Mouse (Mus musculus): ENCODE results near the gene Cyp4a29. TPM values are rescaled to one million over a fixed set of nuclear protein-coding genes. Genes with fewer than 3 reads are reported as not detected.
"Not testable (repeated sequence)": the region's sequence is repeated elsewhere in the genome, so short reads cannot be mapped to it uniquely, and the experiment has no call there.

Cyp4a29 gene
- total RNA-seq (2021): not detected
- long read RNA-seq, experiment 1: 0 reads
- long read RNA-seq, experiment 2: 0 reads

- DNase-seq: no peak
Observed at GRCm38 (mm10) chr4:115241784-115242183, at the start of gene Cyp4a29. Cyp4a29 (plus strand) TSS chr4:115242084.

DNA sequence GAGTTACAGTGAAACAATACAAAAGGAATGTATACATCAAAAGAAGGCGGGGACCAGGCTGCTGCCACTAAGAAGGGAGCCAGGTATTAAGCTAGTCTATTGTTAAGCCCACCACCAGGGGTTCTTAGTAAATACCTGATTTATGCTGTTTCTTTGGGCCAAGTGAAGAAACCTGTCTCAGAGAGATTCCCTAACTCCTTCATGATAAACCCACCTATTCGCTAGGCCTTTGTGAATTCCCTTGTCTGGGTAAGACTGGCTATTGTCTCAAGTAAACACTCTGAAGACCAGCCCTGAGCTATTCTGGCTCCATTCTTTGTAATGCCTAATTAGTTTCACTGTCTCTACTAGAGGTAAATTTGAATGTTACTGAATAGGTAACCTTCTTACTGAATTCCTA, 9.0 kb upstream of the Cyp4a29 start:
- DNase-seq: not testable (repeated sequence)

GRCm38 (mm10) chr4:115236462-115237096, 5.3 kb upstream of the Cyp4a29 start:
- DNase-seq: no peak

GRCm38 (mm10) chr4:115264687-115265569, 23.0 kb downstream of the Cyp4a29 start:
- DNase-seq: not testable (repeated sequence)

DNA sequence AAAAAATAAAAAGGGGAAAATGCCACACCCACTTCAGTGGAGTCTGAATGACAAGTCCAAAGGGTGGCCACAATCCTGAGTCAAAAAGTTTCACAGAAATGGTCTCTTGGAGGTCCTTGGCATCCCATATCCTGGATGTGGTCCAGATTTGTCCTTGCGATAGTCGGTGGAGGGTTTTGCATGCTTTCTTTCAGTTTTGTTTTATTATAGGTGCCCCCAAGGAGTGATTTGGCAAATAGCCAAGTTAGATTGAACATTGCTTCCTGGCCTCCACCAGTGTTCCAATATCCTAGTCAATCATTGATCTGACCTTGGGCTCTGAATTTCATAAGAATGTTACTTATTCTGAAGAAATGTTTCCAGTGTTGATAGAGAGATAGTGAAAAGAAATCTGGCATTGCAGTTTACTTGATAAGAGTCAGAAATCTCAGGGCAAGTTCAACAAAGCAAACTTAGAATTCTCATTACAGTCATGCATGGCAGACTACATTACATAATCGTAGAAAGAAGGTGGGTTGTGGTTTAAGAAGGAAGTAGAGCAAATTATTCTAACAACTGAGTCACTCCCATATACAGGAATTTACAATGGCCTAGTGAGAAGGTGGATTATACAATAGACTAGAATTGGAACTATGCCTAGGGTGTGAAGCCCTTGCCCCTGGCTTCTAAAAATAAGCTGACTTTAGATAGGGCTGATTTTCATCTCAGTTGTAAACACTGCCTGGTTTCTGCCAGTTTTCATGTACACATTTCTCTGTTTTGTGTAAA, 36.5 kb downstream of the Cyp4a29 start:
- not testable (repeated sequence) for DNase-seq

- no peak for DNase-seq
Observed at GRCm38 (mm10) chr4:115280342-115280741, 38.5 kb downstream of the Cyp4a29 start.

GRCm38 (mm10) chr4:115280779-115281178, 38.9 kb downstream of the Cyp4a29 start:
- DNase-seq: not testable (repeated sequence)

DNA sequence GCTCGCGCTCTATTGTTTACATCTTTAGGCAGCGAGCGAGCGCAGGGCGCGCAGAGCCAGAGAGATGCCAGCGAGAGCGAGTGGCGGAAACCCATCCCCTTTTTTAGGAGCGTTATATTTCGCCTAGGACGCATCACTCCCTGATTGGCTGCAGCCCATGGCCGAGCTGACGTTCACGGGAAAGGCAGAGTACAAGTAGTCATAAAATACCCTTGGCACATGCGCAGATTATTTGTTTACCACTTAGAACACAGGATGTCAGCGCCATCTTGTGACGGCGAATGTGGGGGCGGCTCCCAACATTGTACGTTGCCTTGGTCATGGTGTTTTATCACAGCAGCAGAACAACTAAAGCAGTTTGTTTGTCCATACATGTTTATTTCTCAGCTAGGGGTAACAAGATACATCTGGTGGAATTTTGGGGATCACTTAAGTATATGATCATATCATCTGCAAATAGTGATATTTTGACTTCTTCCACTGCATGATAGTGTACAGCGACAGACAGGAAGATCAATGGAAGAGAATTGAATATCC, 39.4 kb downstream of the Cyp4a29 start:
- not testable (repeated sequence) for DNase-seq

- not testable (repeated sequence) for DNase-seq
Observed at GRCm38 (mm10) chr4:115298746-115299145, 56.9 kb downstream of the Cyp4a29 start, which contains the start of gene Cyp4a12a. Cyp4a12a (plus strand) TSS chr4:115299046.

Other genes with a start within 250 kb of the Cyp4a29 start
- gene Stil, start 241.9 kb upstream of the Cyp4a29 start, total RNA-seq (2021): under 1 TPM in 1 of 2 experiments, not detected in 1; 0.24 TPM
- gene Tal1, start 185.7 kb upstream of the Cyp4a29 start, total RNA-seq (2021): 1 to 10 TPM in 1 of 2 experiments, under 1 TPM in 1; 0.46 to 1.3 TPM
- gene Pdzk1ip1, start 153.4 kb upstream of the Cyp4a29 start, total RNA-seq (2021): not detected
- not detected for gene Cyp4x1, start 107.8 kb upstream of the Cyp4a29 start, total RNA-seq (2021)
- gene Cyp4a12a, start 57.0 kb downstream of the Cyp4a29 start, total RNA-seq (2021): not detected
- gene Cyp4a12b, start 169.5 kb downstream of the Cyp4a29 start, total RNA-seq (2021): not detected
- not detected for gene Cyp4a30b, start 210.5 kb downstream of the Cyp4a29 start, total RNA-seq (2021)